Mouse (Mus musculus): ENCODE results near the gene Olfr1016. TPM values are rescaled to one million over a fixed set of nuclear protein-coding genes. Genes with fewer than 3 reads are reported as not detected.

Gene Olfr1016
- not detected for total RNA-seq (2021)
- long read RNA-seq, experiment 1: 0 reads
- long read RNA-seq, experiment 2: 0 reads

- intact Hi-C loops (cut with DNase I): no loop called here
- DNase-seq (ENCODE audit: low spot score in 2 of 2): no peak
Measured at GRCm38 (mm10) chr2:85802444-85802843, at the start of gene Olfr1016. Gene Olfr1016 (minus strand): TSS chr2:85802544.

GRCm38 (mm10) chr2:85846730-85847129 lies 44.4 kb upstream of the Olfr1016 start, which contains the start of gene Olfr1020:
Gene Olfr1020 (plus strand): TSS chr2:85847030.
- no peak for DNase-seq (ENCODE audit: low spot score in 2 of 2)
- intact Hi-C loops (cut with DNase I): no loop called here

- no peak for DNase-seq (ENCODE audit: low spot score in 2 of 2)
- intact Hi-C loops (cut with DNase I): no loop called here
Measured at GRCm38 (mm10) chr2:85845383-85845782, 43.0 kb upstream of the Olfr1016 start, which contains the start of gene Olfr1019. Gene Olfr1019 (minus strand): TSS chr2:85845483.

- intact Hi-C loops (cut with DNase I): no loop called here
- no peak for DNase-seq (ENCODE audit: low spot score in 2 of 2)
Measured at GRCm38 (mm10) chr2:85818179-85818578, 15.8 kb upstream of the Olfr1016 start, which contains the start of gene Olfr1018. Gene Olfr1018 (plus strand): TSS chr2:85818479.

GRCm38 (mm10) chr2:85804501-85804900 lies 2.2 kb upstream of the Olfr1016 start:
- no peak for DNase-seq (ENCODE audit: low spot score in 2 of 2)
- intact Hi-C loops (cut with DNase I): no loop called here

GRCm38 (mm10) chr2:85792331-85792730 lies 10.0 kb downstream of the Olfr1016 start:
- DNase-seq (ENCODE audit: low spot score in 2 of 2): no peak
- intact Hi-C loops (cut with DNase I): no loop called here

GRCm38 (mm10) chr2:85781717-85782116 lies 20.6 kb downstream of the Olfr1016 start, which contains the start of gene Olfr1015:
Gene Olfr1015 (plus strand): TSS chr2:85782017.
- intact Hi-C loops (cut with DNase I): no loop called here
- DNase-seq (ENCODE audit: low spot score in 2 of 2): no peak

- no peak for DNase-seq (ENCODE audit: low spot score in 2 of 2)
- intact Hi-C loops (cut with DNase I): no loop called here
Measured at GRCm38 (mm10) chr2:85772413-85772812, 29.9 kb downstream of the Olfr1016 start, which contains the start of gene Olfr1014. Gene Olfr1014 (plus strand): TSS chr2:85772713.

- intact Hi-C loops (cut with DNase I): no loop called here
- DNase-seq (ENCODE audit: low spot score in 2 of 2): no peak
Measured at GRCm38 (mm10) chr2:85766798-85767197, 35.5 kb downstream of the Olfr1016 start, which contains the start of gene Olfr1013. Gene Olfr1013 (plus strand): TSS chr2:85767098.

- no peak for DNase-seq (ENCODE audit: low spot score in 2 of 2)
- intact Hi-C loops (cut with DNase I): no loop called here
Measured at GRCm38 (mm10) chr2:85762666-85763065, 39.7 kb downstream of the Olfr1016 start, which contains the start of gene Olfr1012. Gene Olfr1012 (minus strand): TSS chr2:85762766.

- no peak for DNase-seq (ENCODE audit: low spot score in 2 of 2)
- intact Hi-C loops (cut with DNase I): no loop called here
Measured at GRCm38 (mm10) chr2:85753822-85754221, 48.5 kb downstream of the Olfr1016 start.

Other genes with a start within 250 kb of the Olfr1016 start
- not detected for gene Olfr996, start 223.3 kb downstream of the Olfr1016 start, total RNA-seq (2021)
- not detected for gene Olfr998, start 213.6 kb downstream of the Olfr1016 start, total RNA-seq (2021)
- gene Olfr1000, start 190.6 kb downstream of the Olfr1016 start, total RNA-seq (2021): not detected
- gene Olfr1002, start 151.8 kb downstream of the Olfr1016 start, total RNA-seq (2021): not detected
- not detected for gene Olfr154, start 138.1 kb downstream of the Olfr1016 start, total RNA-seq (2021)
- gene Olfr1006, start 123.8 kb downstream of the Olfr1016 start, total RNA-seq (2021): not detected
- not detected for gene Olfr1008, start 113.1 kb downstream of the Olfr1016 start, total RNA-seq (2021)
- not detected for gene Olfr1009, start 87.1 kb downstream of the Olfr1016 start, total RNA-seq (2021)
- not detected for gene Olfr1012, start 39.8 kb downstream of the Olfr1016 start, total RNA-seq (2021)
- not detected for gene Olfr1013, start 35.4 kb downstream of the Olfr1016 start, total RNA-seq (2021)
- gene Olfr1014, start 29.8 kb downstream of the Olfr1016 start, total RNA-seq (2021): not detected
- not detected for gene Olfr1015, start 20.5 kb downstream of the Olfr1016 start, total RNA-seq (2021)
- gene Olfr1018, start 15.9 kb upstream of the Olfr1016 start, total RNA-seq (2021): not detected
- not detected for gene Olfr1019, start 42.9 kb upstream of the Olfr1016 start, total RNA-seq (2021)
- gene Olfr1020, start 44.5 kb upstream of the Olfr1016 start, total RNA-seq (2021): not detected
- gene Olfr1022, start 66.0 kb upstream of the Olfr1016 start, total RNA-seq (2021): not detected
- not detected for gene Olfr1023, start 83.1 kb upstream of the Olfr1016 start, total RNA-seq (2021)
- gene Olfr1024, start 102.5 kb upstream of the Olfr1016 start, total RNA-seq (2021): not detected
- not detected for gene Olfr1025-ps1, start 112.6 kb upstream of the Olfr1016 start, total RNA-seq (2021)
- gene Olfr1026, start 119.0 kb upstream of the Olfr1016 start, total RNA-seq (2021): not detected
- gene Olfr1028, start 147.9 kb upstream of the Olfr1016 start, total RNA-seq (2021): not detected
- gene Olfr1029, start 171.4 kb upstream of the Olfr1016 start, total RNA-seq (2021): not detected
- not detected for gene Olfr1030, start 176.7 kb upstream of the Olfr1016 start, total RNA-seq (2021)
- not detected for gene Olfr1031, start 187.8 kb upstream of the Olfr1016 start, total RNA-seq (2021)
- gene Olfr1032, start 203.0 kb upstream of the Olfr1016 start, total RNA-seq (2021): not detected
- gene Olfr1033, start 218.1 kb upstream of the Olfr1016 start, total RNA-seq (2021): not detected
- not detected for gene Olfr1034, start 243.3 kb upstream of the Olfr1016 start, total RNA-seq (2021)

Measured in left cerebral cortex, postnatal 14 days (tissue).